Mouse (Mus musculus): ENCODE measurements around the gene Ube2v1.

Ube2v1 gene

GRCm38 (mm10) chr2:167593551-167594250 lies 38.2 kb downstream of the Ube2v1 start:
- DNase-seq (ENCODE audit: low read depth): peak; percentile 51

GRCm38 (mm10) chr2:167588774-167589577 lies 42.9 kb downstream of the Ube2v1 start:
- no peak for DNase-seq (ENCODE audit: low read depth)

GRCm38 (mm10) chr2:167586976-167587375 lies 44.9 kb downstream of the Ube2v1 start:
- no peak for DNase-seq (ENCODE audit: low read depth)

- DNase-seq (ENCODE audit: low read depth): peak; percentile 71
Measured at GRCm38 (mm10) chr2:167586041-167586440, 45.9 kb downstream of the Ube2v1 start.

GRCm38 (mm10) chr2:167585273-167585672 lies 46.6 kb downstream of the Ube2v1 start:
- no peak for DNase-seq (ENCODE audit: low read depth)

- no peak for DNase-seq (ENCODE audit: low read depth)
Measured at GRCm38 (mm10) chr2:167583161-167583952, 48.5 kb downstream of the Ube2v1 start.

- DNase-seq (ENCODE audit: low read depth): no peak
Measured at GRCm38 (mm10) chr2:167578521-167578920, 53.4 kb downstream of the Ube2v1 start.

- no peak for DNase-seq (ENCODE audit: low read depth)
Measured at GRCm38 (mm10) chr2:167577186-167577785, 54.6 kb downstream of the Ube2v1 start.

- peak; percentile 73 for DNase-seq (ENCODE audit: low read depth)
Measured at GRCm38 (mm10) chr2:167576121-167576620, 55.7 kb downstream of the Ube2v1 start.

GRCm38 (mm10) chr2:167575581-167575980 lies 56.3 kb downstream of the Ube2v1 start:
- DNase-seq (ENCODE audit: low read depth): no peak

- DNase-seq (ENCODE audit: low read depth): peak; percentile 99
Measured at GRCm38 (mm10) chr2:167574814-167575213, 57.1 kb downstream of the Ube2v1 start.

- no peak for DNase-seq (ENCODE audit: low read depth)
Measured at GRCm38 (mm10) chr2:167571442-167572220, 60.3 kb downstream of the Ube2v1 start.

- DNase-seq (ENCODE audit: low read depth): no peak
Measured at GRCm38 (mm10) chr2:167570815-167571214, 61.1 kb downstream of the Ube2v1 start.

- DNase-seq (ENCODE audit: low read depth): peak; percentile 97
Measured at GRCm38 (mm10) chr2:167569934-167570651, 61.8 kb downstream of the Ube2v1 start.

GRCm38 (mm10) chr2:167568112-167568511 lies 63.8 kb downstream of the Ube2v1 start:
- DNase-seq (ENCODE audit: low read depth): no peak

GRCm38 (mm10) chr2:167565682-167566081 lies 66.2 kb downstream of the Ube2v1 start:
- peak; percentile 94 for DNase-seq (ENCODE audit: low read depth)

- DNase-seq (ENCODE audit: low read depth): no peak
Measured at GRCm38 (mm10) chr2:167565312-167565656, 66.6 kb downstream of the Ube2v1 start.

GRCm38 (mm10) chr2:167564551-167565311 lies 67.2 kb downstream of the Ube2v1 start:
- no peak for DNase-seq (ENCODE audit: low read depth)

- DNase-seq (ENCODE audit: low read depth): no peak
Measured at GRCm38 (mm10) chr2:167563703-167564102, 68.2 kb downstream of the Ube2v1 start.

- DNase-seq (ENCODE audit: low read depth): no peak
Measured at GRCm38 (mm10) chr2:167563035-167563434, 68.9 kb downstream of the Ube2v1 start.

Measured in NIH3T3 (cell line).